Mouse (Mus musculus): ENCODE results near the gene Prpf3. TPM values are rescaled to one million over a fixed set of nuclear protein-coding genes. Genes with fewer than 3 reads are reported as not detected.
A peak's percentile ranks its signal among the peaks of the same experiment; 100 is the strongest.

Gene Prpf3
- 17.8 TPM for polyA plus RNA-seq (2012; fragmentation: generic; extraction: Trizol)

GRCm38 (mm10) chr3:95855502-95856089, at the start of gene Prpf3:
Gene Prpf3, minus strand, starts transcription at chr3:95855885.
- Histone ChIP-seq H3K27me3 (ENCODE audit: control insufficient read depth, insufficient read depth, insufficient read length) (no peaks in the 10 kb centered on the region), H3K4me3 (peak within 1 kb of the TSS; percentile 70), H3ac (ENCODE audit: control insufficient read depth, insufficient read length) (peak within 1 kb of the TSS; percentile 16), H3K36me3 (ENCODE audit: control insufficient read depth, insufficient read depth) (peaks cover 26% of the 10 kb centered on the region), H3K79me2 (ENCODE audit: control insufficient read depth, insufficient read depth) (peaks cover 20% of the 10 kb centered on the region), H3K4me2 (ENCODE audit: low read depth) (peak within 1 kb of the TSS; percentile 79)
- TF ChIP-seq REST (IDR thresholded peaks at IDR 0.05; ENCODE audit: insufficient read depth, insufficient read length) (no peak), USF1 (IDR thresholded peaks at IDR 0.05; ENCODE audit: low read depth) (peak; percentile 96), MYOG (IDR thresholded peaks at IDR 0.05; ENCODE audit: control insufficient read depth in 1 of 3, insufficient read depth in 1 of 3, insufficient read length in 2 of 3, low read depth in 2 of 3) (peak in 2 of 3 experiments; percentile 10 to 50), TCF3 (IDR thresholded peaks at IDR 0.05; ENCODE audit: insufficient read length, low read depth) (no peak), POLR2AphosphoS2 (IDR thresholded peaks at IDR 0.05; ENCODE audit: insufficient read length, low read depth) (peak; percentile 95), E2F4 (IDR thresholded peaks at IDR 0.05; ENCODE audit: insufficient read depth) (peak; percentile 11), POLR2A (IDR thresholded peaks at IDR 0.05; ENCODE audit: insufficient read length, low read depth) (peak; percentile 99), SRF (IDR thresholded peaks at IDR 0.05; ENCODE audit: control insufficient read depth, insufficient read length, low read depth) (no peak), MAX (IDR thresholded peaks at IDR 0.05; ENCODE audit: low read depth) (peak; percentile 47), TCF12 (IDR thresholded peaks at IDR 0.05; ENCODE audit: insufficient read depth, poor library complexity, severe bottlenecking) (no peak)

DNA sequence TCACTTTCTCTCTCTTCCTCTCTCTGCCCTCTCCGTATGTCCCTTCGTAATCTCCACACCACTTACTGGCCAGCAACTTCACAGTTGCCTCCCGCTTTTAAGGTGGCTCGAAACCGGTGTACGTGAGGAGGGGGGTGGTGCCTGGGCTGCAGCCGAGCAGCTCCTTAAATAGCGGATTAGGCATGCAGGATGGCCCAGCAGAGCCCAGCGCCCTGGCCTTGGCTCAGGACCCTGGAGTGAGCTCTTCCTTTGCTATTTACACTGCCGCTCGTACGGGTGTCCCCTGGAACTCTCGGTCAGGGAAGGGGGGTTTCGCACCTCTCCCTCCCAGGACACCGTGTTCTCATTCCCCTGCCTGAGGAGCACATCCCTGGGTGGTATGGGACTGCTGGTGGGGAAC, 48.9 kb upstream of the Prpf3 start, which contains the start of gene Car14:
Gene Car14 (minus strand): TSS at position 124 of the 400 bp plus-strand sequence.
- no peak for TF ChIP-seq MYOG (IDR thresholded peaks at IDR 0.05; ENCODE audit: control insufficient read depth in 1 of 3, insufficient read depth in 1 of 3, insufficient read length in 2 of 3, low read depth in 2 of 3)
- TF ChIP-seq USF1 (IDR thresholded peaks at IDR 0.05; ENCODE audit: low read depth) = no peak
- no peak for TF ChIP-seq POLR2A (IDR thresholded peaks at IDR 0.05; ENCODE audit: insufficient read length, low read depth)
- TF ChIP-seq SRF (IDR thresholded peaks at IDR 0.05; ENCODE audit: control insufficient read depth, insufficient read length, low read depth) = no peak
- TF ChIP-seq POLR2AphosphoS2 (IDR thresholded peaks at IDR 0.05; ENCODE audit: insufficient read length, low read depth) = no peak
- TF ChIP-seq TCF3 (IDR thresholded peaks at IDR 0.05; ENCODE audit: insufficient read length, low read depth) = no peak
- no peak for TF ChIP-seq MAX (IDR thresholded peaks at IDR 0.05; ENCODE audit: low read depth)
- TF ChIP-seq E2F4 (IDR thresholded peaks at IDR 0.05; ENCODE audit: insufficient read depth) = no peak
- TF ChIP-seq REST (IDR thresholded peaks at IDR 0.05; ENCODE audit: insufficient read depth, insufficient read length) = no peak
- no peak for TF ChIP-seq CEBPB (IDR thresholded peaks at IDR 0.05; ENCODE audit: insufficient read depth, poor library complexity, severe bottlenecking)
- no peak for TF ChIP-seq TCF12 (IDR thresholded peaks at IDR 0.05; ENCODE audit: insufficient read depth, poor library complexity, severe bottlenecking)
- TF ChIP-seq MYOD1 (IDR thresholded peaks at IDR 0.05; ENCODE audit: control insufficient read depth in 1 of 3, insufficient read length in 2 of 3, low read depth in 2 of 3) = no peak
- H3K79me2 ChIP-seq (ENCODE audit: control insufficient read depth, insufficient read depth) = no peaks in the 10 kb centered on the region
- H3K27me3 ChIP-seq (ENCODE audit: control insufficient read depth, insufficient read depth, insufficient read length) = peaks cover 17% of the 10 kb centered on the region
- H3ac ChIP-seq (ENCODE audit: control insufficient read depth, insufficient read length) = no peak within 1 kb of the TSS
- H3K4me3 ChIP-seq = no peak within 1 kb of the TSS
- H3K4me2 ChIP-seq (ENCODE audit: low read depth) = peak within 1 kb of the TSS; percentile 91
- no peaks in the 10 kb centered on the region for H3K36me3 ChIP-seq (ENCODE audit: control insufficient read depth, insufficient read depth)

GRCm38 (mm10) chr3:95903753-95904502, 48.2 kb upstream of the Prpf3 start:
- TF ChIP-seq POLR2AphosphoS2 (IDR thresholded peaks at IDR 0.05; ENCODE audit: insufficient read length, low read depth) (no peak), MAX (IDR thresholded peaks at IDR 0.05; ENCODE audit: low read depth) (no peak), MYOD1 (IDR thresholded peaks at IDR 0.05; ENCODE audit: control insufficient read depth in 1 of 3, insufficient read length in 2 of 3, low read depth in 2 of 3) (no peak), SRF (IDR thresholded peaks at IDR 0.05; ENCODE audit: control insufficient read depth, insufficient read length, low read depth) (no peak), TCF3 (IDR thresholded peaks at IDR 0.05; ENCODE audit: insufficient read length, low read depth) (no peak), E2F4 (IDR thresholded peaks at IDR 0.05; ENCODE audit: insufficient read depth) (no peak), TCF12 (IDR thresholded peaks at IDR 0.05; ENCODE audit: insufficient read depth, poor library complexity, severe bottlenecking) (no peak), REST (IDR thresholded peaks at IDR 0.05; ENCODE audit: insufficient read depth, insufficient read length) (no peak), USF1 (IDR thresholded peaks at IDR 0.05; ENCODE audit: low read depth) (no peak), MYOG (IDR thresholded peaks at IDR 0.05; ENCODE audit: control insufficient read depth in 1 of 3, insufficient read depth in 1 of 3, insufficient read length in 2 of 3, low read depth in 2 of 3) (no peak), POLR2A (IDR thresholded peaks at IDR 0.05; ENCODE audit: insufficient read length, low read depth) (no peak), CEBPB (IDR thresholded peaks at IDR 0.05; ENCODE audit: insufficient read depth, poor library complexity, severe bottlenecking) (no peak)
- Histone ChIP-seq H3K27me3 (ENCODE audit: control insufficient read depth, insufficient read depth, insufficient read length) (peaks cover 13% of the 10 kb centered on the region), H3K36me3 (ENCODE audit: control insufficient read depth, insufficient read depth) (no peaks in the 10 kb centered on the region), H3K4me3 (no peak overlapping the region), H3K79me2 (ENCODE audit: control insufficient read depth, insufficient read depth) (no peaks in the 10 kb centered on the region), H3K4me2 (ENCODE audit: low read depth) (no peak overlapping the region), H3ac (ENCODE audit: control insufficient read depth, insufficient read length) (no peak overlapping the region)

DNA sequence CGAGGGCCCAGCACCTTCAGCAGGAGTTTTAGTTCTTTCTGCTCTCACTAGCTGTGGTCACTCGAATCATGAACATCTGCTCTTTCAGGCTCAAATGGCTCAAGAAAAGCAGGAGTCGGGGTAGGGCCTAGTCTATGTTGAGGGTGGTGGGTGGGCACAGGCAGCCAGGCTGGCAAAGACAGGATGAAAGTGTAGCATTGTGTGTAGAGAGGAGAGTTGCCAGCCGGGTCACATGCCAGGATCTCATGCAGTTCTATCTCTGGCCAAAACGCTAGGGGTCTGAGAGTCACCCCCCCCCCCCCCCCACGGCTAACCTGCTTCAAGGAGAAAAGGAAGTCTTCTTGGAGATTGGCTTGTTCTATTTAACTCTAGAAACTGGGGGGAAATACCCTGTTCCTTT, 47.0 kb upstream of the Prpf3 start:
- Histone ChIP-seq H3K79me2 (ENCODE audit: control insufficient read depth, insufficient read depth) (no peaks in the 10 kb centered on the region), H3K36me3 (ENCODE audit: control insufficient read depth, insufficient read depth) (no peaks in the 10 kb centered on the region), H3K4me3 (no peak overlapping the region), H3ac (ENCODE audit: control insufficient read depth, insufficient read length) (no peak overlapping the region), H3K27me3 (ENCODE audit: control insufficient read depth, insufficient read depth, insufficient read length) (peaks cover 13% of the 10 kb centered on the region), H3K4me2 (ENCODE audit: low read depth) (no peak overlapping the region)
- no peak for TF ChIP-seq SRF (IDR thresholded peaks at IDR 0.05; ENCODE audit: control insufficient read depth, insufficient read length, low read depth)
- TF ChIP-seq MYOD1 (IDR thresholded peaks at IDR 0.05; ENCODE audit: control insufficient read depth in 1 of 3, insufficient read length in 2 of 3, low read depth in 2 of 3) = no peak
- TF ChIP-seq REST (IDR thresholded peaks at IDR 0.05; ENCODE audit: insufficient read depth, insufficient read length) = no peak
- TF ChIP-seq E2F4 (IDR thresholded peaks at IDR 0.05; ENCODE audit: insufficient read depth) = no peak

Measured in myocyte (in vitro differentiated cells).